Mouse (Mus musculus) skeletal muscle tissue, adult 2 months (tissue): ENCODE measurements around the gene Rbbp6.

Experiments used
- DNase-seq: peaks from one replicate; pipeline ENCODE4 v3.0.0-alpha.2; 2012; ENCODE audit warnings: low read depth, low spot score

Rbbp6 gene

DNA sequence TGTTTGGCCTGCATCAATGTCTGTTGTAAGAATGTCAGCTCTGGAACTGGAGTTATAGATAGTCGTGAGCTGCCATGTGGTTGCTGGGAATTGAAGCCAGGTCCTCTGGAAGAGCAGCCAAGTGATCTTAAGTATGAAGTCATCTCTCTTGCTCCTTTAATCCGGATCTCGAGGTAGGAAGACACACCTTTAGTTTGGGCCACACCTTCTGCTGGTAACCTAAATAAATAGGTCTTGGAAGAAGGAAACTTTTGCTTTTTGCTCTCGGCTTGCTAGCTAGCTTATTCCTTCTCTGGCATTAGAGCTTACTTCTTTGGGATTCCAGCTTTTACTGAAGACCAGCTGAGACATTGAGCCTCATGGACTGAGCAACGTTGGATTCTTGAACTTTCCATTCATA is at the start of gene Rbbp6:
Rbbp6 (plus strand) TSS at position 301 of the 400 bp plus-strand sequence.
- no peak for DNase-seq

DNA sequence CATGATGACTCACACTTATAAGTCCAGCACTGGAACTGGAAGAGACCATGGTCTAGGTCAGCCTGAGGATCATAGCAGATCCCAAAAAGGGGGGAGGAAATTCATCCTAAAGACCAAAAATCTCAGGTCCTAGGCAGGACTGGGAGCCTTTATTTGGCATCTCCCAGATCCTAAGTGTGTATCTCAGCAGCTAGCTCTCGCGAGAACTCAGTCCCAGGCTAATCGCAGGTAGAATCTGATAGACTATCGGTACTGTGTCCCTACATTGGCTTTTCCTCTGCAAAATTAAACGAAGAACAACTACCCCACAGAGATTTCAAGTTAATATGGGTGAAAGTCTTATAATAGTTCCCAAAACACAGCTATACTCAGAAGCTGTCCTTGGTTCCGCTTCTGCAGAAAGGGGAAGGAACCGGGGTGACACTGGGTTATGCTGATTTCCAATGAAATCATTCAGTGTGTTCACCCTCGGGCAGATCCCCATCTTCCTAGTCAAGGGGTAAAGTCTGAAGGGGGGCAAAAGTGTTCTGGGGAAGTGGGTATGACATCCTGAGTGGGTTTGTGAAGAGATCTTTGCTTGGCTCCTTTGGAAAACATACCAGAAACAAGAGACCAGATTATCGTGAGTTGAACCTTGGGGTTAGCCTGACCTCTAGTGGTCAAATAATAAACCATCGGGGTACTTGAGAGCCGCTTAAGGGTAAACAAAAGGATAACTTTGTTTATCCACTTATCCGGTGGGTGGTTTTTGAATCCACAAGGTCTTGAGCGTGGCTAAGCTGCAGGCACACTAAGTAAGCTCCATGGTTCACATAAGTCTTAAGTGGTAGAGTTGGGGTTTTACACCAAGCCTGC is 45.5 kb upstream of the Rbbp6 start:
- peak; percentile 7 for DNase-seq

- no peak for DNase-seq
Measured at GRCm38 (mm10) chr7:122921537-122921936, 43.9 kb upstream of the Rbbp6 start.

- DNase-seq, result no peak
Measured at GRCm38 (mm10) chr7:122924256-122924655, 41.2 kb upstream of the Rbbp6 start.

GRCm38 (mm10) chr7:122930494-122930893 is 35.0 kb upstream of the Rbbp6 start:
- no peak for DNase-seq

- DNase-seq, result no peak
Measured at GRCm38 (mm10) chr7:122932171-122932570, 33.3 kb upstream of the Rbbp6 start.

DNA sequence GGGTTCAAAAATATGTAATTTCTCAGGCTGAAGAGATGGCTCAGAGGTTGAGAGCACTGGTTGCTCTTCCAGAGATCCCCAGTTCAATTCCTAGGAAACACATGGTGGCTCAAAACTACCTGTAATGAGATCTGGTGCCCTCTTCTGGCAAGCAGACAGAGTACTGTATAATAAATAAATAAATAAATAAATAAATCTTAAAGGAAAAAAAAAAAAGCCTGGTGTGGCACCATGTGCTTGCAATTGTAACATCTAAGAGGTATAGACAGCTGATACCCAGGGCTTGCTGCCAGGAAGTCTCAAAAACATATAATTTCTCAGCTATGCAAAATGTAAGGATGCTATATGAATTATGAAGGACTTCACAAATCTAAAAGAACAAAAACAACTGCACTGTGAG is 28.9 kb upstream of the Rbbp6 start:
- DNase-seq, result no peak

DNA sequence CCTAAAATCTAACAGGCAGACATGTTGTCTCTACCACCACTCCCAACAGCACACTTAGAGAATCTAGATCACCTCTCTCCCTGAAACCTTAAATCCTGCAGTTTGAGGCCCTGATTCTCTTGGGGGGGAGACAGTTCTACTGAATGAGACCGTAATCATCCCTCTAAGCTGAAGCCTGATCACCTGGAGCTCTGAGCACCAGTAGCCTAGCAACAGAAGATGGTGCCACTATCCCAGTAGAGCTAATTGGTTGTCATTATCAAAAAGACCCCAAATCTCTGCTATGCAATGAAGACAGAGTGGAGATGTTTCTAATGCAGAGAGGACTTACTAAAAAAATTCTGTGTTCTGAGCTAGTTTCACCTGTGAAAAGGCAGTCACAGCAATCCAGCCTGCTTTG is 27.3 kb upstream of the Rbbp6 start:
- no peak for DNase-seq

GRCm38 (mm10) chr7:122939181-122939580 is 26.3 kb upstream of the Rbbp6 start:
- DNase-seq, result no peak

- peak; percentile 4 for DNase-seq
Measured at GRCm38 (mm10) chr7:122940371-122941075, 25.0 kb upstream of the Rbbp6 start.

DNA sequence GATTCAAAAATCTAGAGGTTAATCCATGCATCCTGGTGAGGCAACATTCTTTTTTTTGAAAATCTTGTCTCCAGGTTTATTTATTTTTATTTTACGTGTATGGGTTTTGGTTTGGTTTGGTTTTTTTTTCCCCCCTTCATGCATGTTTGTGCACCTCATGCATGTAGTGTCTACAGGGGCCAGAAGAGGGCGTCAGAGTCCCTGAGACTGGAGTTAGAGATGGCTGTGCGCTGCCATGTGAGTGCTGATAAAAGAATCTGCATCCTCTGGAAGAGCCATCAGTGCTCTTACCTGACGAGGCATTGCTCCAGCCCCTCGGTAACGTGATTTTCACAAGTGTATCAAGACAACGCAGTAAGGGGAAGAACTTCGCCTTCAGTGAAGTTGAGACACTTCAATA is 23.4 kb upstream of the Rbbp6 start:
- no peak for DNase-seq

DNA sequence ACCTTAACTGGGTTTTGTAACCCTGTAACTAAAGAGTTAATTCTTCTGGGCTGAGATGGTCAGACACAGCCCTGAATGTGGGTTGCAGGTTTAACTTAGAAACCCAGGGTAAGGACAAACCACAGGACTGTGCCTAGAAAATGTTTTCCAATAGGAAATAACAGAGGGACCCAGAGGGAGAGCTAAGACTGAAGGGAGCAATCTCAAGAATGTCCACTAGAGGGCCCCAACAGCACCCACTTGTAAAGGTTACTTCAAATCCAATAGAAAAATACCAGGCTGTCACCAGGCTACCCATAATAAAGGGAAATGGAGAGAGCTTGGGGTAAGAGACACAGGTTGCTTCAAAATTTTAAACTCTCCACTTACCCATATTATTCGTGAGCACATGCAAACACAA is 20.3 kb upstream of the Rbbp6 start:
- DNase-seq, result peak; percentile 56

DNA sequence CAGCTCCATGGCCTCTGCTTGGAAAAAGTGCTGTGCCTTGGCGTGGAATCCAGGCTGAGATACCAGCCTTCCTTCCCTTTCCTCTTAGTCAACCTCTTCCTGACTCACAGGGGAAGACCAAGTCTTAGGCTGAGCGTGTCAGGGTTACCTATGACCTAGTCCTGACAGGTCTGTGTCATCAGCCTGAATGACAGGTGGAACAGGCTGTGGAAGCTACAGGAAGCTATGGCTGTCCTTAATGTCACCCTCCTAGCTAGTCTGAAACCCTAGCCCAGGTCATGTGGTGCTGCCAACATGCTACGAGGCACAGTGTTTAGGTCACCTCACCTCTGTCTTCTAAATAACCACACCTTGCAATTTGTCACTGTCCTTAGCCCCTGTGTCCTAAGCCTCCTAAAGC is 16.2 kb upstream of the Rbbp6 start:
- DNase-seq, result no peak

DNA sequence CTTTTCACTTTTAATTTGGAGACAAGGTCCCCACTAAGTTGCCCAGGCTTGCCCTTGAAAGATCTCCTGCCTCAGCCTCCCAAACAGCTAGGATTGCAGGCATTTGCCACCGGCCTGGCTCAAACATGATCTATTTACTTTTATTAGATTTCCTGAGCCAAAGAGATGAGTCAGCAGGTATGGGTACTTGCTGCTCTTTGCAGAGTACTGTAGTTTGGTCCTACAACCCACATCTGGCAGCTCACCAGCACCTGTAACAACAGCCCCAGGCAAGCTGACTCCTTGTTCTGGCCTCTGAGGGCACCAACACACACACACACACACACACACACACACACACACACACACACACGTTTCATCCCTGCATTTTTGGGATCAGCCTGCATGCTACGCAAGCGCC is 14.0 kb upstream of the Rbbp6 start:
- DNase-seq, result no peak

- DNase-seq, result no peak
Measured at GRCm38 (mm10) chr7:122952066-122952465, 13.4 kb upstream of the Rbbp6 start.

DNA sequence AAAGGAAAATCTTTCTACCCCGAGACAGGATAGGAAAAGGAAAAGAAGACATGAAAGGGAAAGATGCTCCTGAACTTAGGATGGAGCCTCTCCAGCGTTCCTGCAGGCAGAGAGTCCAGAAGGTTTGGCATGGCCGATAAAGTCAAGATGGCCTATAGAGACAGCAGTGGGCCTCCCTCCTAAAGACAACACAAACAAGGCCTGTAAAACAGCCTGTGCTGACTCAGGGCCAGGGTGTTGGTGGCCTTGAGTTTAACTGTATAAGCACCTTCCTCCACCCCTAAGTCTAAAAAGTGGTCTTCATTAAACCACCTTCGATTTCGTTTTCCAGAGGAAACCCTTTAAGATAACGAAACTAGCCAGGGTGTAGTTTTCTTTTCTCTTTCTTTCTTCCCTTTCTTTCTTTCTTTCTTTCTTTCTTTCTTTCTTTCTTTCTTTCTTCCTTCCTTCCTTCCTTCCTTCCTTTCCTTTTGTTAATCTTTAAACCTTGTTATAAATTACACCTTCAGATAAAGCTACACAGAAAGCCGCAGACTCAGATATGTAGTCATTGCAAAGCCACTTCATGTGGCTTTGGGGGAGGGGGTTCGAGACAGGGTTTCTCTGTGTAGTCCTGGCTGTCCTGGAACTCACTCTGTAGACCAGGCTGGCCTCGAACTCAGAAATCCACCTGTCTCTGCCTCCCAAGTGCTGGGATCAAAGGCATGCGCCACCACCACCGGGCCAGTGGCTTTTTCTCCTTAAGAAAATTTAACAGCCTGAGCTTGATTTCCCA is 10.8 kb upstream of the Rbbp6 start:
- no peak for DNase-seq

- DNase-seq, result peak; percentile 45
Measured at GRCm38 (mm10) chr7:122955226-122955955, 10.1 kb upstream of the Rbbp6 start.

- no peak for DNase-seq
Measured at GRCm38 (mm10) chr7:122968751-122969150, 3.3 kb downstream of the Rbbp6 start.

DNA sequence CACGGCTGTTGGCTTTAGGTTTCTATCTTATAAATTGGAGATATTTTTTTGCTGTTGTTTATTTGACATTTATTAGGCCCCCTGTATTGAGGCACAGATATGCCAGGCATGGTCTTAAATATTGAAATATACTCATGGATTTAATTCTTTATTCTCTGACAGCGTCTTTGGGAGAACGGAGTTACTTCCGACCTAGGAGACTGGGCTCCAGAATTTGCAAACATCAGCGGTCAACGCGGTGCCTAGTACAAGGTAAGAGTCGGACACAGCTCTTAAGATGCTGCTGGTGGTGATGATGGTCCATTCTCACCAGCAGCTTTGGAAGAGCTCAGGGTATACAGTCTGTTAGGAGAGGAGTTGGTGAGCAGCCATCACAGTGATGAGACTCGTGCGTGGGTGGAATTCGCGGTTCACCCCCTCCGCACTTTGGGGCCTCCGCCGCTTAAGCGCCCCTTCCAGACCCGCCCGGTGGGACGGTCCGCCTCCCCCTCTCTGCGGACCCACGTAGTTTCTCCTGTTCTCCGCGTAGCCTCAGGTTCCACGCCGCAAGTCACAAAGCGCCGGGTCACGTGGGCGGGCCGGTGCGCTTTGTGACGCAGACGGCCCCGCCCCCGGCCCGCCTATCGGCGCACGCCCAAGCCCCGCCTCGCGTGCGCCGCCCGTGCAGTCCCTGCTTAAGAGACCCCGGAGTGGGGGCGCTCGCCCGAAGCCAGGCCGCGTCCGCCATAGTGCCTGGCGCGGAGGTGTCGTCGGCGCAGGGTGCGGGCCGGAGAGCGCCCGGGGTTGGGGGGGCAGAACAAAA is 3.9 kb downstream of the Rbbp6 start:
- peak; percentile 94 for DNase-seq

- peak; percentile 13 for DNase-seq
Measured at GRCm38 (mm10) chr7:122970119-122970781, 4.8 kb downstream of the Rbbp6 start.
